Mouse (Mus musculus) midbrain, embryonic 14.5 days (tissue): ENCODE measurements around the gene Ugt1a6a. TPM values are rescaled to one million over a fixed set of nuclear protein-coding genes. Genes with fewer than 3 reads are reported as not detected.
"Not testable (repeated sequence)": the region's sequence is repeated elsewhere in the genome, so short reads cannot be mapped to it uniquely, and the experiment has no call there.

ENCODE experiments used
- ATAC-seq: fragments of 200-750 bp; cut with Nextera tagmentation; 2 replicates; pipeline ENCODE4 v1.8.0; 2017; ENCODE audit warnings: moderate number of reproducible peaks, moderate library complexity; ENCODE audit not compliant: low FRiP score, low TSS enrichment
- DNase-seq: peaks from one replicate; pipeline ENCODE4 v3.0.0-alpha.2; 2015
- H3K27ac ChIP-seq: fragments of 300-500 bp; sonication (generic); replicated peaks from 2 replicates; pipeline ENCODE4 v1.5.1; 2014; ENCODE audit warnings: mild to moderate bottlenecking, low read depth, low read length, moderate library complexity
- H3K27me3 ChIP-seq: fragments of 300-500 bp; sonication (generic); 2 replicates; pipeline ENCODE4 v1.6.1; 2014; ENCODE audit warnings: low read length, control low read depth, mixed read lengths; ENCODE audit not compliant: control insufficient read depth, insufficient read depth
- H3K36me3 ChIP-seq: fragments of 300-500 bp; sonication (generic); 2 replicates; pipeline ENCODE4 v1.6.1; 2014; ENCODE audit warnings: low read length, control low read depth; ENCODE audit not compliant: control insufficient read depth, insufficient read depth
- H3K4me1 ChIP-seq: fragments of 300-500 bp; sonication (generic); 2 replicates; pipeline ENCODE4 v1.6.1; 2014; ENCODE audit warnings: mild to moderate bottlenecking, antibody characterized with exemption, low read length, control low read depth; ENCODE audit not compliant: control insufficient read depth, insufficient read depth
- H3K4me2 ChIP-seq: fragments of 300-500 bp; sonication (generic); 2 replicates; pipeline ENCODE4 v1.6.1; 2014; ENCODE audit warnings: mild to moderate bottlenecking, low read length, moderate library complexity
- H3K4me3 ChIP-seq: fragments of 300-500 bp; sonication (generic); replicated peaks from 2 replicates; pipeline ENCODE4 v1.5.1; 2014; ENCODE audit warnings: low read depth, low read length
- H3K9ac ChIP-seq: fragments of 300-500 bp; sonication (generic); replicated peaks from 2 replicates; pipeline ENCODE4 v1.6.1; 2014; ENCODE audit warnings: mild to moderate bottlenecking, low read length, moderate library complexity
- H3K9me3 ChIP-seq: fragments of 300-500 bp; sonication (generic); 2 replicates; pipeline ENCODE4 v1.6.1; 2016; ENCODE audit warnings: low read length, control low read depth, mixed read lengths; ENCODE audit not compliant: control insufficient read depth
- WGBS: fragments of 180-500 bp; shearing (Covaris S2); extraction: QIAGEN DNeasy Blood & Tissue Kit; methylation state at CpG from one replicate; pipeline ENCODE4 v1.1.7; 2014; 5-methylcytosine and 5-hydroxymethylcytosine counted together
- polyA plus RNA-seq: library from polyadenylated mRNA; unstranded; fragments of >200 nt; fragmentation: Nextera tagmentation; extraction: Ambion mirVana; gene quantifications from 2 replicates; pipeline ENCODE4 v1.2.1, GENCODE M21; 2014

The Ugt1a6a gene
- polyA plus RNA-seq, 1 experiment from 2014 or later, result 0.72 TPM

GRCm38 (mm10) chr1:88218591-88218990 is 84.0 kb downstream of the Ugt1a6a start:
- Histone ChIP-seq H3K4me1 (no peaks in the 10 kb centered on the region), H3K27ac (no peak overlapping the region), H3K9ac (no peak overlapping the region), H3K27me3 (no peaks in the 10 kb centered on the region), H3K9me3 (peaks cover 46% of the 10 kb centered on the region), H3K4me3 (no peak overlapping the region), H3K4me2 (no peak overlapping the region), H3K36me3 (no peaks in the 10 kb centered on the region)
- DNase-seq (no peak), ATAC-seq (no peak)
- 48% methylated on average over 4 of the region's 4 CpGs for WGBS

GRCm38 (mm10) chr1:88219054-88219453 is 84.4 kb downstream of the Ugt1a6a start:
- H3K27ac ChIP-seq, result no peak overlapping the region
- no peaks in the 10 kb centered on the region for H3K27me3 ChIP-seq
- H3K4me3 ChIP-seq, result no peak overlapping the region
- H3K4me1 ChIP-seq, result no peaks in the 10 kb centered on the region
- H3K9me3 ChIP-seq, result peaks cover 41% of the 10 kb centered on the region
- 15% methylated on average over 1 of the region's 1 CpGs for WGBS
- no peak for ATAC-seq
- H3K36me3 ChIP-seq, result no peaks in the 10 kb centered on the region
- H3K9ac ChIP-seq, result no peak overlapping the region
- DNase-seq, result no peak
- no peak overlapping the region for H3K4me2 ChIP-seq

- DNase-seq (no peak), ATAC-seq (no peak)
- no peak overlapping the region for H3K27ac ChIP-seq
- no peaks in the 10 kb centered on the region for H3K4me1 ChIP-seq
- peaks cover 31% of the 10 kb centered on the region for H3K9me3 ChIP-seq
- no peak overlapping the region for H3K4me3 ChIP-seq
- no peaks in the 10 kb centered on the region for H3K36me3 ChIP-seq
- H3K9ac ChIP-seq, result no peak overlapping the region
- H3K27me3 ChIP-seq, result no peaks in the 10 kb centered on the region
- H3K4me2 ChIP-seq, result no peak overlapping the region
These were observed 85.7 kb downstream of the Ugt1a6a start for GRCm38 (mm10) chr1:88220336-88220735.

GRCm38 (mm10) chr1:88222216-88222615 is 87.6 kb downstream of the Ugt1a6a start:
- Histone ChIP-seq H3K4me2 (no peak overlapping the region), H3K27ac (no peak overlapping the region), H3K9ac (no peak overlapping the region), H3K27me3 (no peaks in the 10 kb centered on the region), H3K4me3 (no peak overlapping the region), H3K36me3 (no peaks in the 10 kb centered on the region), H3K9me3 (peaks cover 33% of the 10 kb centered on the region), H3K4me1 (no peaks in the 10 kb centered on the region)
- ATAC-seq (no peak), DNase-seq (no peak)
- 49% methylated on average over 2 of the region's 2 CpGs for WGBS

- DNase-seq, H3K27ac ChIP-seq, H3K36me3 ChIP-seq, ATAC-seq, H3K4me3 ChIP-seq, H3K27me3 ChIP-seq, H3K9ac ChIP-seq, H3K4me1 ChIP-seq, H3K4me2 ChIP-seq: not testable (repeated sequence)
- H3K9me3 ChIP-seq, result peaks cover 36% of the 10 kb centered on the region
These were observed 88.5 kb downstream of the Ugt1a6a start for GRCm38 (mm10) chr1:88223011-88223515.

GRCm38 (mm10) chr1:88223591-88223990 is 89.0 kb downstream of the Ugt1a6a start:
- 51% methylated on average over 1 of the region's 1 CpGs for WGBS
- Histone ChIP-seq H3K36me3 (no peaks in the 10 kb centered on the region), H3K4me3 (no peak overlapping the region), H3K4me1 (no peaks in the 10 kb centered on the region), H3K9me3 (peaks cover 41% of the 10 kb centered on the region), H3K27me3 (no peaks in the 10 kb centered on the region), H3K9ac (no peak overlapping the region), H3K4me2 (no peak overlapping the region), H3K27ac (no peak overlapping the region)
- DNase-seq, result no peak
- ATAC-seq, result no peak

GRCm38 (mm10) chr1:88224029-88224776 is 89.6 kb downstream of the Ugt1a6a start:
- no peak for DNase-seq
- 70% methylated on average over 2 of the region's 2 CpGs for WGBS

GRCm38 (mm10) chr1:88225301-88225700 is 90.7 kb downstream of the Ugt1a6a start:
- peaks cover 58% of the 10 kb centered on the region for H3K9me3 ChIP-seq
- H3K4me3 ChIP-seq, H3K9ac ChIP-seq, H3K4me1 ChIP-seq, H3K36me3 ChIP-seq, H3K27me3 ChIP-seq, DNase-seq, H3K4me2 ChIP-seq, H3K27ac ChIP-seq, ATAC-seq: not testable (repeated sequence)
- WGBS, result 42% methylated on average over 2 of the region's 2 CpGs

More at GRCm38 (mm10) chr1:88224029-88224776, 89.6 kb downstream of the Ugt1a6a start:
- Histone ChIP-seq H3K36me3 (no peaks in the 10 kb centered on the region), H3K9ac (no peak overlapping the region), H3K4me2 (no peak overlapping the region), H3K4me3 (no peak overlapping the region), H3K9me3 (peaks cover 47% of the 10 kb centered on the region), H3K27ac (no peak overlapping the region), H3K4me1 (no peaks in the 10 kb centered on the region), H3K27me3 (no peaks in the 10 kb centered on the region)
- no peak for ATAC-seq

- H3K27me3 ChIP-seq, result no peaks in the 10 kb centered on the region
- H3K4me2 ChIP-seq, result no peak overlapping the region
- DNase-seq (no peak), ATAC-seq (no peak)
- H3K27ac ChIP-seq, result no peak overlapping the region
- H3K9ac ChIP-seq, result no peak overlapping the region
- H3K9me3 ChIP-seq, result peaks cover 63% of the 10 kb centered on the region
- H3K4me1 ChIP-seq, result no peaks in the 10 kb centered on the region
- H3K4me3 ChIP-seq, result no peak overlapping the region
- H3K36me3 ChIP-seq, result no peaks in the 10 kb centered on the region
These were observed 91.1 kb downstream of the Ugt1a6a start for GRCm38 (mm10) chr1:88225741-88226140.
